Mouse (Mus musculus) central nervous system, embryonic 11.5 days (tissue): Measurements from ENCODE around the gene Pcdh9. TPM values are rescaled to one million over a fixed set of nuclear protein-coding genes. Genes with fewer than 3 reads are reported as not detected.

Experiments
- polyA plus RNA-seq: library from polyadenylated mRNA; depleted of rRNA; stranded (reverse); fragments of >200 nt; gene quantifications from 2 replicates; pipeline ENCODE4 v1.2.3, GENCODE M21; 2012; rRNA removed

The Pcdh9 gene
- 4.6 and 8.0 TPM in 2 replicates for polyA plus RNA-seq

GRCm38 (mm10) chr14:93890519-93891370 is at the start of gene Pcdh9:
Pcdh9 (minus strand) TSS chr14:93890679.

